Mouse (Mus musculus) 3134 (cell line): ENCODE results near the gene Prdx1.
"Not testable (repeated sequence)": the region's sequence is repeated elsewhere in the genome, so short reads cannot be mapped to it uniquely, and the experiment has no call there.

Source experiments
- DNase-seq: peaks from one replicate; pipeline ENCODE4 v3.0.0-alpha.2; 2011; ENCODE audit warnings: low spot score; ENCODE audit not compliant: insufficient read length; ENCODE audit errors: extremely low read depth

The Prdx1 gene

DNA sequence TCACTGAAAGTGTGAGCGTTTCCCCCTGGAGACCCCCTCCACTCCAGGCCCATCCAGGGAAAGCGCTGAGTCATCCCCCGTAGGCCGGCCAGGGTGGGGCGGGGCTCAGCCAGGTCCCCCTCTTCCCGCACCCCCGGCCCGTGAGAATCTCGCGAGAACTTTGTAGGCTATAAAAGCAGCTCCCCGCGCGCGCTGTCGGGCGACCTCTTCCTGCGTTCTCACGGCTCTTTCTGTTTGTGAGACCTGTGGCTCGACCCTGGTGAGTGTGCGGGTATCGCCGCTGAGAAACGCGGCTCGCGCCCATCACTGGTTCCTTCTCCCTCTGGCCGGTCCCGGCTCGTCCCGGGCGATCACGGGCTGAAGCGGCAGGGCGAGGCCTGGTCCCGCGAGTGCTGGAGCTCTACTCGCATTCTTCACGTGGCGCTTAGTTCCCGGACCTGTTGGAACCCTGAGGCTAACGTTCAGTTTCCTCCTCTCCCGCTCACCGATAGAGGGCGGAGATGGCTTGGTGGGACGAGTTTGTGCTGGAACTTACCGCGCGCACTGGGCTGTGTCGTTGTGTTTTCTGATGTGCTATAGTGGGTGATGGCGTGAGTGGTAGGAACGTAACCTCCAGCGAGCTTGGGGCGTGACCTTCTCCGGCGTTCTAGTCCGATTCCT is at the start of gene Prdx1:
Gene Prdx1, plus strand, starts transcription at position 143 of the 660 bp plus-strand sequence.
- DNase-seq, result peak; percentile 93

GRCm38 (mm10) chr4:116638821-116639220 is 46.5 kb upstream of the Prdx1 start:
- no peak for DNase-seq

DNA sequence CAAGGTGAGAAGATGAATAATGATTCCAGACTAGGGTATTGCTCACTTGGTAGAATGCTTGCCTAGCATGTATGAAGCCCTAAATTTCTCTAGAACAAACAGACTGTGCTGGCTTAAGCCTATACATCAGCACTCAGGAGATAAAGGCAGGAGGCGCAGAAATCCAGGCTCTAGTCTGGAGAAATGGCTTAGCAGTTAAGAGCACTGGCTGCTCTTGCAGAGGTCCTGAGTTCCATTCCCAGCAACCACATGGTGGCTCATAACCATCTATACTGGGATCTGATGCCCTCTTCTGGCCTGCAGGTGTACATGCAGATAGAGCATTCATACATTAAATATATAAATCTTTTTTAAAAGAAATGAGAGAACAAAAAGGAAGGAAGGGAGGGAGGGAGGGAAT is 43.3 kb upstream of the Prdx1 start:
- no peak for DNase-seq

DNA sequence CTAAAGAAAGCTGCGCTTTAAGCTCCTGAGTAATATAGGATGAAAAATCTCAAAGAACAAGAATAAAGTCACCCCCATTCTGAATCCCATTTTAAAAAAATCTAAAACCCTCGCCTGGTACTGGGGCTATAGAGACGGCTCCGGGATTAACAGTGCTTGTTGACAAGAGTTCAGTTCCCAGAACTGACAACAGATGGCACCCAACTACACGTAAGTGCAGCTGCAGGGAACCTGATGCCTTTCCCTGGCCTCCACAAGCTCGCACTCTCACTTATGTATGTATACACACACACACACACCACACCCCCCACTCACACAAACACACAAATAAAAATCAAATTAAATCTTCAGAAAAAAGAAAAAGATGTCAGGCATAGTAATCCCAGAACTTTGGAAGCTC is 41.0 kb upstream of the Prdx1 start:
- DNase-seq, result no peak

GRCm38 (mm10) chr4:116645624-116646023 is 39.7 kb upstream of the Prdx1 start:
- DNase-seq, result no peak

DNA sequence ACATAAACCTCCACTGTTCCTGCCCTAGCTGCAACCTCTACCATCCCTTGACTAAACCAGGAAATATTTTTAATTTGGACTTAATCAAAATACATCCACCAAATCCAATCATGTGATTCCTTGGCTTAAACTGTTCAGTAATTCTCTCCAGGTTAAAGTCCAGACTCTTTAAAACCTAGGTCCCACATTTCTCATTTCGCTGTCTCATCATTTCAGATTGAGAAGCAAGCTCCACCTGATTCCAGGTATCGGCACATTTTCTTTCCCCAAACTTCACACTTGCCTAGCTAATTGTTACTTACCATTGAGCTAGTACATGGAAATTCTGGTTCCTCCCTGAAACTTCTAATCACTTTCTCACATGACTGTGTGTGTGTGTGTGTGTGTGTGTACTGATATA is 35.9 kb upstream of the Prdx1 start:
- no peak for DNase-seq

DNA sequence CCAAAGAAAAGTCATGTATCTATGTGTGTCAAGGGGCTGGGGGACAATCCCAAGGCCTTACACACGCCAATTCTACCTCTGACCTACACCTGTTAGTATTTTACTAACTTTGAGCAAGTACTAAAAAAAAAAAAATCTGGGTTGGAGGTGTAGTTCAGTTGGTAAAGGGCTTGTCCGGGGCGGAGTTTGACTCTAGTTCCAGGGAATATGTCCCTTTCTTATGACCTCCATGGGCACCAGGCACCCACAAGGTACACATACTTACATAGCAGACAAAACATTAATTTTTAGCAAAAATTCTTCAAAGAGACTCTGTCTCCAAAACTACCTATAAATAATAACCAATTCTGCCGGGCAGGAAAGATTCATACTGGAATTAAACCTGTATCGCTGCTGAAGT is 35.0 kb upstream of the Prdx1 start:
- DNase-seq, result no peak

DNA sequence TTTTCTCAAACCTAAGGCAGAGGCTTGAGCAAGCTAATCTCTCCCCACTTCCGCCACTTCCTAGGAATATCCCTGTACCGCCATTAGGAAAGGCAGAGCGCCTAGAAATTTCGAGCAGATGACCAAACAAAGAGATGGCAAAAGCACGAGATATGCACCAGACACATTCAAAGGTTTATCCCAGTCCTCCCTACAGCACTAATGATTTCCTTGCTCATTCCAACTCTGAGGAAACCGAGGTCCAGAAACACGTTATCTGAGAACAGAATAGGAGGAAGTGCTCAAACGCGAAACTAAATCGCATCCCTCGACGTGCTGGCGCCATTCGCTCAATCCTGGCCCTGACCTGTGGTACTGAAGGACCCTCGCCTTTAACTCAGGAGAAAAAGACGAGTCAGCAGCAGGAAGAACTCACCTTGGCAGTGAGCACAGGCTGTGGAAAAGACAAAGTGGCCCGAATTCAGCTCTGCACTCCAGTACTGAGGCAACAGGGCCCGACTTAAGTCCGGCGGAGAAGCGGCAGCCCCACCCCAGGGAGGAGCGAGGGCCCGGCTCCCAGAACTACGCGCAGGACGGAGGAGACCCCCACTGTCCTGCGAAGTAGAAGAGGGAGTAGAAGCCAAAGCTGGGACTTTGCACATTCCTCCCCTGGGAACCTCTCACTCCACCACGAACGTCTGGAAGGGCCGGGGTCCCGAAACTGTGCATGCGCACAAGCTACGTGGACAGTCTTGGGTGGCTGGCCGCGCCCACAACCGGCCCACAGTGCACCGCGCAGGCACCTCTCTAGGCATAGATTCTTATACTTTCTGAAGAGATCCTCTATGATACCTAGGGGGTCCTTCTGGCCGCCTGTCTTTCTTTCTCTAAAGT is 34.2 kb upstream of the Prdx1 start, which contains the start of gene Akr1a1:
Gene Akr1a1, minus strand, starts transcription at position 757 of the 873 bp plus-strand sequence.
- DNase-seq, result peak; percentile 95

DNA sequence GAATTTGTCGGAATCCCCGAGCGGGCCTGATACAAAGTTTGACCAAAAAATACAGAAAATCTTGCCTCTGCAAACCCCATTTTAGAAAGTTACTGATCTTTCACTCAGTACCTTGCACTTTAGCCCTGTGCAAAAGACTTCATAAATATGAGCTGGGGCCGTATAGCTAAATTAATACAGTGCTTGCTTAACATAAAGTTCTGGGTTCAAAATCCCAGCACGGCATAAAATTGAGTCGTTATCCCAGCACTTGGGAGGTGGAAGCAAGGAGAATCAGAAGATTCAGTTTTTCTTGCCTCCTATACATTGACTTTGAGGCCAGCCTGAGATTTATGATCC is 33.6 kb upstream of the Prdx1 start:
- DNase-seq, result no peak

- DNase-seq, result no peak
Observed at GRCm38 (mm10) chr4:116653228-116653627, 32.1 kb upstream of the Prdx1 start.

- DNase-seq, result no peak
Observed at GRCm38 (mm10) chr4:116655100-116655499, 30.2 kb upstream of the Prdx1 start.

DNA sequence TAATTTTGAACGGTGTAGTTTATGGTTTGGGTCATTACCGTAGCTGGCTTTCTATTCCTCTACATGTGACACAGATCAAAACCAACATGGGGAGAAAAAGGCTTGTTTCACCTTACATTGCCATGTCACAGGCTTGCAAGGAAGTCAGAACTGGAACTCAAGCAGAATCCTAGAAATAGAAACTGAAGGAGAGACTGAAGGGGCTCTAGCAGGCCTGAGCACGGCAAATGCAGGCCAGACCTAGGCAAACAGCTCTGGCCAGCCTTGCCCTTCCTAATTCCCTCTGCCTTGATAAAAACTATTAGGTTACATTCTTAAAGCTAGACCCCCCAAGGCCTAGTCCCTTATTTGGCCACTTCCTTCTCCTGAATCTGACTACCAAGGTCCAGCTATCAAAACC is 29.7 kb upstream of the Prdx1 start:
- DNase-seq, result no peak

GRCm38 (mm10) chr4:116657971-116658370 is 27.4 kb upstream of the Prdx1 start:
- DNase-seq, result no peak

DNA sequence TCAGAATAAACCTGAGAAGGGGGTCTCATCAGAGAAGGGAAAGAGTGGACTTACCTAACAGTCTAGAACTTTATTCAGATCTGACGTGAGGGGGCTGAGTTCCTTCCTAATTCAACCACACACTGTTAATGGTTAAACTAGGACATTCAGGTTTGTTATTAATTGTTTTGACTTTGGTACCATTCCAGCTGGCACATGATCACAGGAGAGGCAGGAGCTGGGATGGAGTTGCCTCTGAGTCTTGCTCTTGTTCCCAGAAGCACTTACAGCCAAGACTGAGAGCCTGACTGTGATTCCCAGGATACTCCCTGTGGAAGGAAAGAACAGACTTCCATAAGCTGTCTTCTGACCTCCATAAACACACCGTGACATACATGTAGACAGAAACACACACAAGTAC is 25.9 kb upstream of the Prdx1 start:
- no peak for DNase-seq

- peak; percentile 54 for DNase-seq
Observed at GRCm38 (mm10) chr4:116659916-116660315, 25.4 kb upstream of the Prdx1 start.

- no peak for DNase-seq
Observed at GRCm38 (mm10) chr4:116660829-116661228, 24.5 kb upstream of the Prdx1 start.

DNA sequence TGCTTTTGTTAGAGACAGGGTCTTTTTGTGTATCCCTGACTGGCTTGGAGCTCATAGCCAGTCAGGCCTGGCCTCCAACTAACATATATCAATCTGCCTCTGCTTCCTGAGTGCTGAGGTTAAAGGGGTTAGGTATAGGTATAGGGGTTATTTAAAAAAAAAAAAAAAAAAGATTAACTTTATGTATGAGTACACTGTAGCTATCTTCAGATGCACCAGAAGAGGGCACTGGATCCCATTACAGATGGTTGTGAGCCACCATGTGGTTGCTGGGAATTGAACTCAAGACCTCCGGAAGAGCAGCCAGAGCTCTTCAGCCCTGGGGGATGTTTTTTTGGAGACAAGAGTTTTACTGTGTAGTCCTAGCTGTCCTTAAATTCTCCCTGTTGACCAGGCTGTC is 23.3 kb upstream of the Prdx1 start:
- no peak for DNase-seq

DNA sequence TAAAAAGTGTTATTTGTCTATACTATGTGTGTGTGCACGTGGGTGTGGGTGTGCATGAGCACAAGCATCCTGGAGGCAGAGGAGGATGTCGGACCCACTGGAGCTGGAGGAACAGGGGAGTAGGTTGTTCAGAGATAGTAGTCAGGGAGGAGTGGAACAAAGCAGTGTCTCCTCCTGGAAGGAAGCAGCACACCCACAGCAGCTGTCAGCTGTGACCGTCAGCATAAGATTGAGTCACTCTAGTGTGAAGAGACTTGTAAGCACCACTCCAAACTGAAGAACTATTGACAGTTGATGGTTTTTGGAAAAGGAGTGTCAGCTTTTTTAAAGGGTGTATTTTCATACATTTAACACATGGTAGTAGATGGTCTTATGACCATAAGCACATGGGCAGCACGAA is 18.7 kb upstream of the Prdx1 start:
- DNase-seq, result peak; percentile 20

- peak; percentile 68 for DNase-seq
Observed at GRCm38 (mm10) chr4:116668145-116668544, 17.2 kb upstream of the Prdx1 start.

DNA sequence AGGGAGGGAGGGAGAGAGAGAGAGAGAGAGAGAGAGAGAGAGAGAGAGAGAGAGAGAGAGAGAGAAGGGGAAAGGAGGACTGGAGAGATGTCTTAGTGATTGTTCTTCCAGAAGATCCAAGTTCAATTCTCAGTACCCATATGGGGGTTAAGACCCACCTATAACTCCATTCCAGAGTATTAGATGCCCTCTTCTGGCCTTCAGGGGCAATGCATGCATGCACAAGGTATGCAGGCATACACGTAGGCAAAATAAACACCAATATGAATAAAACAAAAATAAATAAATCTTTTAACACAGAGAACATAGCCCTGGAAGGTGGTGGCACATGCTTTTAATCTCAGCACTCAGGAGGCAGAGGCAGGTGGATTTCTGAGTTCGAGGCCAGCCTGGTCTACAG is 16.1 kb upstream of the Prdx1 start:
- DNase-seq, result no peak

GRCm38 (mm10) chr4:116672785-116673184 is 12.6 kb upstream of the Prdx1 start:
- DNase-seq, result peak; percentile 42

DNA sequence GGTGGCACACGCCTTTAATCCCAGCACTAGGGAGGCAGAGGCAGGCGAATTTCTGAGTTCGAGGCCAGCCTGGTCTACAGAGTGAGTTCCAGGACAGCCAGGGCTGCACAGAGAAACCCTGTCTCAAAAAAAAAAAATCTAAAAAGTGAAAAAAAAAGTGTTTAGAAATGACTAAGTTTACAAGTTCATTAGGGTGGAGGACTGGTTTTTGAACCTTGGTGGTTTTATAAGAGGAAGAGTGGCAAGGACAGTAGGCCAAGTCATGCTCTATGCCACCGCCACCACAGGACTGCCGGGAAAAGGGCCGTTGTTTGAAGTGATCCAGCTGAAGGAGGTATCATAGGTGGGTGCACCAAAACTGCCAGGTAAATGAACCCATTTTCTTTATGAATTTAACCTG is 10.6 kb upstream of the Prdx1 start:
- not testable (repeated sequence) for DNase-seq
